Mouse (Mus musculus): ENCODE data around the gene Fam161a. TPM values are rescaled to one million over a fixed set of nuclear protein-coding genes. Genes with fewer than 3 reads are reported as not detected.

Fam161a gene
- polyA plus RNA-seq (2014; fragmentation: Illumina TruSeq; extraction: RNeasy Lipid Tissue Mini Kit (QIAGEN cat#74804); ENCODE audit: insufficient read depth, low read depth, low replicate concordance) = 12.2 TPM

GRCm38 (mm10) chr11:23007481-23008180, at the start of gene Fam161a:
Gene Fam161a (plus strand): TSS chr11:23007531.

DNA sequence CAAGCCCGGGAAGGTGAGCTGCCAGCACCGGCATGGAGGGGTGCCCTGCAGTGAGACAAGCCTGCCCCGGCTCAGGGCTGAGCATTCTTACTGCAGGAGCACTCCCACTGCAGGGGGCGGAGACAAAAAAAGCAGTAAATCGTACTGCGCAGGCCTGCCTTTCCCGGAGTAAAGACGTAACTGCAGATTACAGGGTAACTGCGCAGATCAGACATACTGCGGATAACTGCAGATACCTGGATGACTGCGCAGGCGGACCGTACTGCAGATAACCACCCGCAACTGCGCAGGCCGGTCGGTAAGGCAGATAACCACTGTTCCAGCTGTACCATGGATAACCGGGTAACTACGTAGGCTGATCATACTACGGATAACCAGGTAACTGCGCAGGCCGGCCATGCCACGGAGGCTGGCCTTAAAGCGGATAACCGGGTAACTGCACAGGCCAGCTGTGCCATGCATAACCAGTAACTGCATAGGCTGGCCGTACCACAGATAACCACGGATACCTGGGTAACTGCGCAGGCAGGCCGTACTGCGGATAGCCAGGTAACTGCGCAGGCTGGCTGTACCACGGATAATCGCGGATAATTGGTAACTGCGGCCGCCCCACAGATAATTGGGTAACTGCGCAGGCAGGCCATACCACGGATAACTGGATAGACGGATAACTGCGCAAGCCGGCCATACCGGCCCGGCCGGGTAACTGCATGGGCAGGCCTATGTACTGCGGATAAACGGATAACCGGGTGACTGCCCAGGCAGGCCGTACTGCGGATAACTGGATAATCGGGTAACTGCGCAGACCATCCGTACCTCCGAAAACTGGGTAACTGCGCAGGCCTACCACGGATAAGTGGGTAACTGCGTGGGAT, 35.3 kb upstream of the Fam161a start, which contains the start of gene Zrsr1:
Zrsr1 (plus strand) TSS at position 171 of the 875 bp plus-strand sequence.

GRCm38 (mm10) chr11:22981984-22982757, 25.2 kb upstream of the Fam161a start, which contains the start of the genes Gm28048 and Commd1:
Gene Gm28048 (minus strand): TSS chr11:22982090.
Gene Commd1 (minus strand): TSS chr11:22982382.

GRCm38 (mm10) chr11:22990393-22991126, 16.8 kb upstream of the Fam161a start, which contains the start of gene Cct4:
Gene Cct4 (plus strand): TSS chr11:22990519.

Other genes with a start within 250 kb of the Fam161a start
- gene B3gnt2, start 146.6 kb upstream of the Fam161a start, polyA plus RNA-seq (2014; fragmentation: Illumina TruSeq; extraction: RNeasy Lipid Tissue Mini Kit (QIAGEN cat#74804); ENCODE audit: insufficient read depth, low read depth, low replicate concordance) = 7.1 TPM
- gene Zrsr1, start 35.5 kb upstream of the Fam161a start, polyA plus RNA-seq (2014; fragmentation: Illumina TruSeq; extraction: RNeasy Lipid Tissue Mini Kit (QIAGEN cat#74804); ENCODE audit: insufficient read depth, low read depth, low replicate concordance) = 18.0 TPM
- gene Gm28048, start 25.4 kb upstream of the Fam161a start, polyA plus RNA-seq (2014; fragmentation: Illumina TruSeq; extraction: RNeasy Lipid Tissue Mini Kit (QIAGEN cat#74804); ENCODE audit: insufficient read depth, low read depth, low replicate concordance) = 26.7 TPM
- 99.5 TPM for gene Commd1, start 25.1 kb upstream of the Fam161a start, polyA plus RNA-seq (2014; fragmentation: Illumina TruSeq; extraction: RNeasy Lipid Tissue Mini Kit (QIAGEN cat#74804); ENCODE audit: insufficient read depth, low read depth, low replicate concordance)
- gene Cct4, start 17.0 kb upstream of the Fam161a start, polyA plus RNA-seq (2014; fragmentation: Illumina TruSeq; extraction: RNeasy Lipid Tissue Mini Kit (QIAGEN cat#74804); ENCODE audit: insufficient read depth, low read depth, low replicate concordance) = 125 TPM
- 21.9 TPM for gene Xpo1, start 248.5 kb downstream of the Fam161a start, polyA plus RNA-seq (2014; fragmentation: Illumina TruSeq; extraction: RNeasy Lipid Tissue Mini Kit (QIAGEN cat#74804); ENCODE audit: insufficient read depth, low read depth, low replicate concordance)